Mouse (Mus musculus): ENCODE measurements at regions not wholly inside any gene's neighbourhood (a gene's known extent, or its start where the extent isn't known, plus 50 kb on each side); places are given as distances from the start of the nearest gene placed in this dataset.

DNA sequence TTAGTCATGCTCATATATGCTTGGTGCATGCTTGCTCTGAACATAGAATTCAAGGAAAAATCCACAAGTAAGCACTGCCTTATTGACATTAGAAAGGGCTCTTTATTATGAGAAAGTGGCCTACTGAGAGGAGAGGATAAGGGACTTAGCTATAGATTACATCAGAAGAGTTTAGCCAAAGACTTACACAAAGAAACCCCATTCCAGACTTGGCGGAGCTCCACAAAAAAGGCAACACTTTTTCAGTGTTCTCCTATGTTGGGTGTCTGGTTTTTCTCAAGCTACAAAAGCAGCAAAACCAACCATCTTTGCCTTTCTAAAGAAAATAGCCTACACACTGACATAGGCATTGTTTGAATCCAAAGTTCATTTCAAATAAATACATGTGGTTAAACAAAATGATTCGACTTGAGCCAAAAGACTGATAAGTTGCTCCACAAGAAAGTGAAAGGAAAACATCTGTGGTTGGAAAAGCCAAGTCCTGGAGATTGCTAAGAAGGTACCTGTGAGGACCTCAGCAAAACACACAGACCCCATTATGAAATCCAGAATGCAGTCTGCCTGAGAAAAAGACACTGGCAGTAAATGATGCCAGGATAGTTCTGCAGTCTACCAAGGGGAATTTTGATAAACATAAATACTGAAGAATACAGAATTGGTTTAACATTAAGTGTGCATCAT lies 648.3 kb upstream of the Impad1 start:
- Histone ChIP-seq H3K4me2 (replicated peaks; ENCODE audit: low read depth) (no peak overlapping the region), H3K9ac (ENCODE audit: low read length) (no peak overlapping the region), H3K27me3 (ENCODE audit: control insufficient read depth, insufficient read depth, low read length) (no peaks in the 10 kb centered on the region), H3K4me3 (ENCODE audit: low read depth, low read length) (no peak overlapping the region), H3K27ac (replicated peaks) (no peak overlapping the region), H3K36me3 (ENCODE audit: control insufficient read depth, insufficient read depth, low read length) (no peaks in the 10 kb centered on the region), H3K4me1 (replicated peaks; ENCODE audit: control insufficient read depth, insufficient read depth) (no peaks in the 10 kb centered on the region), H3K9me3 (ENCODE audit: control insufficient read depth, low read length) (no peaks in the 10 kb centered on the region)
- DNase-seq (ENCODE audit: low spot score), result peak; percentile 57
- ATAC-seq (ENCODE audit: low FRiP score, low TSS enrichment), result peak; percentile 94
- 15% methylated on average over 2 of the region's 2 CpGs for WGBS
- TF ChIP-seq CTCF (IDR thresholded peaks at IDR 0.05; ENCODE audit: low read depth), result no peak
- no peak for TF ChIP-seq EP300 (optimal IDR thresholded peaks at IDR 0.05)

DNA sequence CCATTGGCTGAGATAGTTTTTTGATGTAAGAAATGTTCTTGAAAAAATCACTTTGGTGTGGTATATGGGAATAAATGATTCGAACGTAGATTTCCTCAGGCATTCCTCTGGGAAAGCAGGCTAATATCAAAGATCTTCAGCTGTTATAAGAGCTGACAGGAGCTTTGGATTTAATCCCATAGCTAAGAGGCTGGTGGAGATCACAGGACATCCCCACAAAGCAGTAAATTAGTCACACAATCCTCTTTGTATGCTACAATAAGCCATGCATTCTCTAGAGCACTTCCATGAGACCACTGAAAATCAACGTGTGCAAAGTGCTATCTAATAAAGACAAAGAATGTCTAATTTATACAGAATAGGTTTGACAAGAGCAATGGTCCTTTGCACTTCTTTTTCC lies 643.9 kb upstream of the Impad1 start:
- H3K4me2 ChIP-seq (replicated peaks; ENCODE audit: low read depth), result no peak overlapping the region
- H3K36me3 ChIP-seq (ENCODE audit: control insufficient read depth, insufficient read depth, low read length), result no peaks in the 10 kb centered on the region
- ATAC-seq (ENCODE audit: low FRiP score, low TSS enrichment) (no peak), DNase-seq (ENCODE audit: low spot score) (no peak)
- H3K4me3 ChIP-seq (ENCODE audit: low read depth, low read length), result no peak overlapping the region
- H3K9ac ChIP-seq (ENCODE audit: low read length), result no peak overlapping the region
- 26% methylated on average over 3 of the region's 3 CpGs for WGBS
- H3K9me3 ChIP-seq (ENCODE audit: control insufficient read depth, low read length), result no peaks in the 10 kb centered on the region
- H3K27me3 ChIP-seq (ENCODE audit: control insufficient read depth, insufficient read depth, low read length), result no peaks in the 10 kb centered on the region
- no peaks in the 10 kb centered on the region for H3K4me1 ChIP-seq (replicated peaks; ENCODE audit: control insufficient read depth, insufficient read depth)
- TF ChIP-seq CTCF (IDR thresholded peaks at IDR 0.05; ENCODE audit: low read depth) (no peak), EP300 (optimal IDR thresholded peaks at IDR 0.05) (no peak)
- no peak overlapping the region for H3K27ac ChIP-seq (replicated peaks)

All from stomach, postnatal 0 days (tissue).